In the genomic region with DNA sequence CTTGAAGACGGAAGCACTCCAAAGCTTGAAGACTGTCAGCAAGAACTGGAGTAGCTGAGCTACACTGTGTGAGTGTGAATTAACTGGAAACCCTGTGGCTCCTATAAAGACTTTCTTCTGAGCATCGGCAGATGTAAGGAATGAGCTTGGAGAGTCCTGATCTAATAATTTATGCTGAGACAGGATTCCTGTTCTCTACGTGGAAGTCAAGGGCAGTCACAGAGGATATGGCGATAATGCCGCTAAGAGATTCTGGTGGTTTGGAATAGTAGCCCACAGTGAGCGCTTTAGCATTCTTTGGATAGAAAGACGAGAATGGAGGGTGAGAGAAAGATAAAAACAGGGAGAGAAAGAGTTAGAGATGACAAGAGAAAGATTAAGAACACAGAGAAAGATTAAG, we compare ENCODE assay signal across 19 mouse cellular contexts. TPM values are rescaled to one million over a fixed set of nuclear protein-coding genes. Genes with fewer than 3 reads are reported as not detected.
"Had no signal": no experiment of that assay in that cellular context is flagged by ENCODE, and none has a peak within 500 bp of the region (broad histone marks: within the 10 kb centered on the region; RNA-seq: fewer than 3 reads in every experiment).

No protein-coding gene starts in this region.

- ATAC-seq: liver, postnatal 0 days; lung, postnatal 0 days had no signal

- H3K9ac ChIP-seq: limb, embryonic 15.5 days; liver, embryonic 14.5 days; liver, postnatal 0 days; lung, embryonic 14.5 days had no signal

- H3K27ac ChIP-seq: limb, embryonic 12.5 days; limb, embryonic 15.5 days; liver, embryonic 14.5 days; macrophage had no signal

- H3K9me3 ChIP-seq: limb, embryonic 12.5 days; limb, embryonic 15.5 days had no signal

- DNase-seq: kidney, postnatal 14 days; kidney, postnatal 4 days; left cerebral cortex, postnatal 4 days; liver, postnatal 0 days; lung, embryonic 14.5 days; midbrain, embryonic 14.5 days; thymus, postnatal 25 days had no signal

- H3K36me3 ChIP-seq: limb, embryonic 12.5 days; limb, embryonic 15.5 days had no signal

RNA-seq across cellular contexts. Expression of gene Prss16, which starts 1.7 kb away (rescaled TPM):
- total RNA-seq: left cerebral cortex, postnatal 4 days had no signal
- polyA plus RNA-seq: midbrain, embryonic 14.5 days; midbrain, postnatal 0 days; neural tube, embryonic 14.5 days had no signal

RNA-seq across cellular contexts. Expression of gene Pom121l2, which starts 26.9 kb away (rescaled TPM):
- total RNA-seq: left cerebral cortex, adult 8-10 months; megakaryocyte, adult 5-6 weeks had no signal
- polyA plus RNA-seq: liver, embryonic 11.5 days; liver, embryonic 14.5 days; liver, postnatal 0 days; lung, postnatal 0 days; macrophage; midbrain, embryonic 14.5 days; midbrain, postnatal 0 days; neural tube, embryonic 14.5 days; small intestine, adult 2 months; spleen, adult 2 months had no signal

RNA-seq across cellular contexts. Expression of gene Hist1h2ah, which starts 27.5 kb away (rescaled TPM):
- polyA plus RNA-seq: macrophage; midbrain, embryonic 14.5 days; neural tube, embryonic 14.5 days had no signal

RNA-seq across cellular contexts. Expression of gene Hist1h2bk, which starts 27.8 kb away (rescaled TPM):
- polyA plus RNA-seq: macrophage; midbrain, postnatal 0 days; neural tube, embryonic 14.5 days had no signal
